ENCODE assay signal across 18 mouse cellular contexts in genomic region chr7:37866468-37866867, GRCm38 (mm10).
"Had no signal": no experiment of that assay in that cellular context is flagged by ENCODE, and none has a peak within 500 bp of the region (broad histone marks: within the 10 kb centered on the region; RNA-seq: fewer than 3 reads in every experiment).

No protein-coding gene starts in this region.

- H3K4me3 ChIP-seq: midbrain, embryonic 10.5 days; midbrain, embryonic 12.5 days; myocyte; neural tube, embryonic 13.5 days; neural tube, embryonic 15.5 days had no signal

- H3K27me3 ChIP-seq: neural tube, embryonic 13.5 days; neural tube, embryonic 15.5 days had no signal

- H3K36me3 ChIP-seq: midbrain, embryonic 10.5 days; midbrain, embryonic 12.5 days; neural tube, embryonic 13.5 days; neural tube, embryonic 15.5 days had no signal

- DNase-seq: lung, embryonic 14.5 days; lung, postnatal 10 days; lung, postnatal 4 days; midbrain, embryonic 14.5 days; retina, postnatal 1 day; right cerebral cortex, adult 18-20 months; right cerebral cortex, postnatal 25 days; right cerebral cortex, postnatal 4 days; spleen, adult 18-20 months; thymus, adult 18-20 months; thymus, postnatal 14 days; thymus, postnatal 36 days had no signal

- H3K4me2 ChIP-seq: lung, embryonic 14.5 days; midbrain, embryonic 12.5 days; neural tube, embryonic 13.5 days; neural tube, embryonic 15.5 days had no signal

- H3K27ac ChIP-seq: midbrain, embryonic 10.5 days; midbrain, embryonic 12.5 days; neural tube, embryonic 13.5 days; neural tube, embryonic 15.5 days had no signal

- ATAC-seq: midbrain, embryonic 16.5 days had no signal

- H3K9me3 ChIP-seq: midbrain, embryonic 10.5 days; midbrain, embryonic 12.5 days; neural tube, embryonic 13.5 days; neural tube, embryonic 15.5 days had no signal

- H3K9ac ChIP-seq: lung, embryonic 14.5 days; midbrain, embryonic 12.5 days; neural tube, embryonic 13.5 days; neural tube, embryonic 15.5 days had no signal
